Mouse (Mus musculus) erythroblast, embryonic 14.5 days (primary cell): Measurements from ENCODE around the gene Cxadr.

Experiments used
- GATA1 ChIP-seq: IDR thresholded peaks from 2 replicates; pipeline ENCODE4 v1.6.1; 2012; ENCODE audit warnings: low read length, inconsistent platforms, mixed read lengths
- TAL1 ChIP-seq: IDR thresholded peaks from 3 replicates; pipeline ENCODE4 v1.6.1; 2012; ENCODE audit warnings: low read length, inconsistent platforms, mixed read lengths

- no peak for TF ChIP-seq TAL1
- TF ChIP-seq GATA1 = no peak
Observed at GRCm38 (mm10) chr16:78274825-78275455, 26.3 kb upstream of the Cxadr start.
